Mouse (Mus musculus): ENCODE data around the gene Cops9.

DNA sequence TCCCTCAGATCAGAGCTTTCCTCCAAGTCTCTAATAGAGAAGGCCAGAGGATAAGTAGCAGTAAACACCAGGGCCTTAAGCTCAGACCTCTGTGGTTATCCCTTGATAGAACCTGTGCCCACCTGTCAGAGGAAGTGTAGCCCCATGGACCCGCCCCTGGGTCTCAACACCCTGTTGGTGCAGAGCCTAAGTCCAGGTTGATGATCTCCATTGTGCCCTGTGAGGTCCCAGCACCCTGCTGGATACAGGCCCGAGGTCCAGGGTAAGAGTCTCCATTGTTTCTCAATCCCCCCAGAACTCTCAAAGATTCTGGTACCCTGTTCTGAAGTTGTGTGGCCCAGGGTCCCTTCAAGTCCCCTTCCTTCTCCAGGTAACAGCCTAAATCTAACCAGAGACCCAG, 4.3 kb upstream of the Cops9 start:
- no peak for TF ChIP-seq POLR2A (IDR thresholded peaks at IDR 0.05; ENCODE audit: borderline replicate concordance, extremely low read depth, insufficient read depth, insufficient read length, poor library complexity, severe bottlenecking)
- TF ChIP-seq CTCF (IDR thresholded peaks at IDR 0.05; ENCODE audit: borderline replicate concordance, extremely low read depth, insufficient read depth, insufficient read length), result no peak
